Mouse (Mus musculus): ENCODE results near the gene G2e3. TPM values are rescaled to one million over a fixed set of nuclear protein-coding genes. Genes with fewer than 3 reads are reported as not detected.

G2e3 gene
- polyA plus RNA-seq (2012; rRNA removed; ENCODE audit: low replicate concordance), result 0.14 and 0.19 TPM in 2 replicates

DNA sequence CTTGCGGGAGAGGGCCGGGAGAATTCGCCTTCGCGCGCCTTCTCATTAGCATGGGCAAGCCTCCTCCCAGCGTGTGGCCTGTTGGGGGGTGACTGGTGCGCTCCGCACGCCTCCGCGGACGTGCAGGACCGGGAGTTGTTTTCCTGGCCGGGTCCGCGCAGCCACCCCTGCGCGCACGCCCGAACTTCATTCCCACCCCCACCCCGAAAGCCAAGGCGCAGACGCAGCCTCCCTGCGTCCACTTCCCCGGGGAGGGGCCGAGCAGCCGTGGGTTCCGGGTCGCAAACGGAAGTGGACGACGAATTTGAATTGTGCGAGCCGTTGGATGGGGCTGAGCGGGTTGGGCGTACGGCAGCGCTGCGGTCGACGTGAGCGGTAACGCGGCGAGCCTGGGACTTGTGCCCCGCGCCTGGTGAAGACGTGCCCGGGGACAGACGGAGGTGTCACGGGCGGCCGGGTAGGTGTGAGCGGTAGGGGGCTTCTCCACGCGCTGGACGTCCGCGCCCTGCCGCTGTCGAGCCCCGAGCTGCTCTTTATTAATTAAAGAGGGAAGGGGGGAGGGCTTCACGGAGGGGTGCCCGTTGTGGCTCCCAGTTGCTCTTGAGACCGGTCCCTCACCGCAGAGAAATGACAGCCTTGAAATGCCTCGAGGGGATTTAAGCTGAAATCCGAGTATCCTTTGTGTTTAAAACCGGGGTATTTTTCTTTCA, at the start of gene G2e3:
Gene G2e3 (plus strand): TSS at position 74 of the 710 bp plus-strand sequence.

GRCm38 (mm10) chr12:51377003-51377887, 29.4 kb downstream of the G2e3 start, which contains the start of gene Scfd1:
Gene Scfd1, plus strand, starts transcription at chr12:51377510.

Other genes with a start within 250 kb of the G2e3 start
- 1.3 and 1.4 TPM in 2 replicates for gene Scfd1, start 29.4 kb downstream of the G2e3 start, polyA plus RNA-seq (2012; rRNA removed; ENCODE audit: low replicate concordance)
- gene Coch, start 245.3 kb downstream of the G2e3 start, polyA plus RNA-seq (2012; rRNA removed; ENCODE audit: low replicate concordance), result 0.14 and 0.59 TPM in 2 replicates